Mouse (Mus musculus): ENCODE data around the gene Tenm2. TPM values are rescaled to one million over a fixed set of nuclear protein-coding genes. Genes with fewer than 3 reads are reported as not detected.
A peak's percentile ranks its signal among the peaks of the same experiment; 100 is the strongest.

The Tenm2 gene
- polyA plus RNA-seq, 1 experiment from 2014 or later = 1.8 TPM

GRCm38 (mm10) chr11:36676446-36677284, 559.1 kb downstream of the Tenm2 start:
- WGBS = 48% methylated on average over 16 of the region's 16 CpGs
- no peak for DNase-seq (ENCODE audit: extremely low spot score, low spot score)
- peak overlapping the region; percentile 92 for H3K27ac ChIP-seq
- H3K27me3 ChIP-seq (ENCODE audit: poor library complexity, severe bottlenecking) = peaks cover 33% of the 10 kb centered on the region
- no peaks in the 10 kb centered on the region for H3K36me3 ChIP-seq (replicated peaks)
- H3K4me3 ChIP-seq = peak overlapping the region; percentile 60
- H3K9me3 ChIP-seq = no peaks in the 10 kb centered on the region
- peaks cover 42% of the 10 kb centered on the region for H3K4me1 ChIP-seq

- H3K27ac ChIP-seq = no peak overlapping the region
- no peak for DNase-seq (ENCODE audit: extremely low spot score, low spot score)
- peaks cover 23% of the 10 kb centered on the region for H3K27me3 ChIP-seq (ENCODE audit: poor library complexity, severe bottlenecking)
- H3K9me3 ChIP-seq = no peaks in the 10 kb centered on the region
- H3K36me3 ChIP-seq (replicated peaks) = no peaks in the 10 kb centered on the region
- 86% methylated on average over 4 of the region's 4 CpGs for WGBS
- peaks cover 42% of the 10 kb centered on the region for H3K4me1 ChIP-seq
- H3K4me3 ChIP-seq = no peak overlapping the region
These were observed 560.8 kb downstream of the Tenm2 start for GRCm38 (mm10) chr11:36674902-36675422.

- Histone ChIP-seq H3K4me3 (no peak overlapping the region), H3K4me1 (peaks cover 35% of the 10 kb centered on the region), H3K9me3 (no peaks in the 10 kb centered on the region), H3K36me3 (replicated peaks) (no peaks in the 10 kb centered on the region), H3K27me3 (ENCODE audit: poor library complexity, severe bottlenecking) (peaks cover 19% of the 10 kb centered on the region), H3K27ac (no peak overlapping the region)
- no peak for DNase-seq (ENCODE audit: extremely low spot score, low spot score)
- WGBS = 71% methylated on average over 5 of the region's 5 CpGs
These were observed 561.6 kb downstream of the Tenm2 start for GRCm38 (mm10) chr11:36674141-36674540.

- WGBS = 92% methylated on average over 9 of the region's 9 CpGs
These were observed 564.6 kb downstream of the Tenm2 start for GRCm38 (mm10) chr11:36671196-36671595.

GRCm38 (mm10) chr11:36664026-36664425, 571.7 kb downstream of the Tenm2 start:
- Histone ChIP-seq H3K27me3 (ENCODE audit: poor library complexity, severe bottlenecking) (no peaks in the 10 kb centered on the region), H3K4me3 (no peak overlapping the region), H3K36me3 (replicated peaks) (no peaks in the 10 kb centered on the region), H3K9me3 (no peaks in the 10 kb centered on the region), H3K4me1 (peaks cover 15% of the 10 kb centered on the region), H3K27ac (no peak overlapping the region)
- 84% methylated on average over 1 of the region's 1 CpGs for WGBS
- no peak for DNase-seq (ENCODE audit: extremely low spot score, low spot score)

More at GRCm38 (mm10) chr11:36671196-36671595, 564.6 kb downstream of the Tenm2 start:
- Histone ChIP-seq H3K9me3 (no peaks in the 10 kb centered on the region), H3K4me3 (no peak overlapping the region), H3K4me1 (peaks cover 11% of the 10 kb centered on the region), H3K36me3 (replicated peaks) (no peaks in the 10 kb centered on the region), H3K27me3 (ENCODE audit: poor library complexity, severe bottlenecking) (peaks cover 12% of the 10 kb centered on the region), H3K27ac (no peak overlapping the region)
- no peak for DNase-seq (ENCODE audit: extremely low spot score, low spot score)

GRCm38 (mm10) chr11:36663571-36663970, 572.2 kb downstream of the Tenm2 start:
- H3K27ac ChIP-seq = no peak overlapping the region

GRCm38 (mm10) chr11:36653656-36654323, 582.0 kb downstream of the Tenm2 start:
- H3K27ac ChIP-seq = no peak overlapping the region
- no peaks in the 10 kb centered on the region for H3K4me1 ChIP-seq
- H3K4me3 ChIP-seq = no peak overlapping the region
- DNase-seq (ENCODE audit: extremely low spot score, low spot score) = no peak
- no peaks in the 10 kb centered on the region for H3K36me3 ChIP-seq (replicated peaks)
- H3K9me3 ChIP-seq = no peaks in the 10 kb centered on the region
- no peaks in the 10 kb centered on the region for H3K27me3 ChIP-seq (ENCODE audit: poor library complexity, severe bottlenecking)
- 86% methylated on average over 9 of the region's 9 CpGs for WGBS

More at GRCm38 (mm10) chr11:36663571-36663970, 572.2 kb downstream of the Tenm2 start:
- no peaks in the 10 kb centered on the region for H3K27me3 ChIP-seq (ENCODE audit: poor library complexity, severe bottlenecking)
- no peak overlapping the region for H3K4me3 ChIP-seq
- no peaks in the 10 kb centered on the region for H3K9me3 ChIP-seq
- H3K4me1 ChIP-seq = peaks cover 15% of the 10 kb centered on the region
- 82% methylated on average over 3 of the region's 3 CpGs for WGBS
- H3K36me3 ChIP-seq (replicated peaks) = no peaks in the 10 kb centered on the region
- DNase-seq (ENCODE audit: extremely low spot score, low spot score) = no peak

- no peak for DNase-seq (ENCODE audit: extremely low spot score, low spot score)
- 56% methylated on average over 1 of the region's 1 CpGs for WGBS
- Histone ChIP-seq H3K4me1 (peaks cover 10% of the 10 kb centered on the region), H3K4me3 (no peak overlapping the region), H3K27me3 (ENCODE audit: poor library complexity, severe bottlenecking) (no peaks in the 10 kb centered on the region), H3K9me3 (no peaks in the 10 kb centered on the region), H3K36me3 (replicated peaks) (no peaks in the 10 kb centered on the region), H3K27ac (no peak overlapping the region)
These were observed 588.6 kb downstream of the Tenm2 start for GRCm38 (mm10) chr11:36647179-36647578.

- Histone ChIP-seq H3K4me1 (peaks cover 14% of the 10 kb centered on the region), H3K27ac (no peak overlapping the region), H3K27me3 (ENCODE audit: poor library complexity, severe bottlenecking) (no peaks in the 10 kb centered on the region), H3K4me3 (no peak overlapping the region), H3K36me3 (replicated peaks) (no peaks in the 10 kb centered on the region), H3K9me3 (no peaks in the 10 kb centered on the region)
- DNase-seq (ENCODE audit: extremely low spot score, low spot score) = no peak
- WGBS = 64% methylated on average over 6 of the region's 6 CpGs
These were observed 600.7 kb downstream of the Tenm2 start for GRCm38 (mm10) chr11:36635082-36635481.

GRCm38 (mm10) chr11:36632201-36632600, 603.6 kb downstream of the Tenm2 start:
- DNase-seq (ENCODE audit: extremely low spot score, low spot score) = no peak

GRCm38 (mm10) chr11:36613807-36614206, 622.0 kb downstream of the Tenm2 start:
- no peaks in the 10 kb centered on the region for H3K27me3 ChIP-seq (ENCODE audit: poor library complexity, severe bottlenecking)
- DNase-seq (ENCODE audit: extremely low spot score, low spot score) = no peak
- H3K4me3 ChIP-seq = no peak overlapping the region
- H3K27ac ChIP-seq = no peak overlapping the region
- 80% methylated on average over 6 of the region's 6 CpGs for WGBS
- no peaks in the 10 kb centered on the region for H3K9me3 ChIP-seq
- H3K36me3 ChIP-seq (replicated peaks) = no peaks in the 10 kb centered on the region
- H3K4me1 ChIP-seq = peaks cover 3% of the 10 kb centered on the region; the same call in 1 of the 2 replicates

More at GRCm38 (mm10) chr11:36632201-36632600, 603.6 kb downstream of the Tenm2 start:
- no peaks in the 10 kb centered on the region for H3K36me3 ChIP-seq (replicated peaks)
- H3K27me3 ChIP-seq (ENCODE audit: poor library complexity, severe bottlenecking) = no peaks in the 10 kb centered on the region
- no peaks in the 10 kb centered on the region for H3K9me3 ChIP-seq
- H3K4me1 ChIP-seq = peaks cover 14% of the 10 kb centered on the region
- no peak overlapping the region for H3K4me3 ChIP-seq
- no peak overlapping the region for H3K27ac ChIP-seq

- H3K9me3 ChIP-seq = peaks cover 4% of the 10 kb centered on the region; the same call in 1 of the 2 replicates
- H3K36me3 ChIP-seq (replicated peaks) = no peaks in the 10 kb centered on the region
- no peak overlapping the region for H3K4me3 ChIP-seq
- DNase-seq (ENCODE audit: extremely low spot score, low spot score) = no peak
- WGBS = 38% methylated on average over 8 of the region's 8 CpGs
- no peaks in the 10 kb centered on the region for H3K27me3 ChIP-seq (ENCODE audit: poor library complexity, severe bottlenecking)
- H3K4me1 ChIP-seq = peaks cover 29% of the 10 kb centered on the region
- H3K27ac ChIP-seq = peak overlapping the region; percentile 67
These were observed 630.9 kb downstream of the Tenm2 start for GRCm38 (mm10) chr11:36604815-36605382.

Measured in forebrain, embryonic 10.5 days (tissue).